Mouse (Mus musculus): Measurements from ENCODE around the gene Fam78a. TPM values are rescaled to one million over a fixed set of nuclear protein-coding genes. Genes with fewer than 3 reads are reported as not detected.

Fam78a gene
- polyA plus RNA-seq, 2 experiments: 8.9 to 9.8 TPM

- ATAC-seq (ENCODE audit: insufficient read depth) (no peak), DNase-seq (ENCODE audit: low read depth in 3 of 3, low spot score in 3 of 3) (no peak)
- Histone ChIP-seq H3K27ac (no peak overlapping the region), H3K4me2 (ENCODE audit: low read depth) (no peak overlapping the region), H3K27me3 (ENCODE audit: control insufficient read depth, insufficient read depth, low read length) (no peaks in the 10 kb centered on the region), H3K4me3 (ENCODE audit: insufficient read depth in 1 of 2, low read depth in 2 of 2, low read length in 2 of 2) (no peak overlapping the region), H3K36me3 (replicated peaks; ENCODE audit: control insufficient read depth, insufficient read depth, low read depth) (peaks cover 28% of the 10 kb centered on the region), H3K9ac (replicated peaks) (no peak overlapping the region), H3K9me3 (ENCODE audit: control insufficient read depth, low read length) (no peaks in the 10 kb centered on the region), H3K4me1 (replicated peaks; ENCODE audit: control insufficient read depth in 2 of 2, insufficient read depth in 2 of 2, low read length in 1 of 2) (peaks cover 35 to 38% of the 10 kb centered on the region in 2 experiments)
- 71% methylated on average over 5 of the region's 5 CpGs for WGBS (ENCODE audit: insufficient replicate concordance)
- TF ChIP-seq EP300 (IDR thresholded peaks at IDR 0.05; ENCODE audit: low read depth): no peak
- no peak; the same call in 1 of the 2 replicates for TF ChIP-seq CTCF (IDR thresholded peaks at IDR 0.05; ENCODE audit: low read depth)
Measured at GRCm38 (mm10) chr2:32065371-32065791, 19.3 kb downstream of the Fam78a start.

- Histone ChIP-seq H3K27ac (no peak overlapping the region), H3K9ac (replicated peaks) (no peak overlapping the region), H3K9me3 (ENCODE audit: control insufficient read depth, low read length) (no peaks in the 10 kb centered on the region), H3K4me2 (ENCODE audit: low read depth) (no peak overlapping the region), H3K4me3 (ENCODE audit: insufficient read depth in 1 of 2, low read depth in 2 of 2, low read length in 2 of 2) (no peak overlapping the region), H3K36me3 (replicated peaks; ENCODE audit: control insufficient read depth, insufficient read depth, low read depth) (peaks cover 28% of the 10 kb centered on the region), H3K27me3 (ENCODE audit: control insufficient read depth, insufficient read depth, low read length) (no peaks in the 10 kb centered on the region), H3K4me1 (replicated peaks; ENCODE audit: control insufficient read depth in 2 of 2, insufficient read depth in 2 of 2, low read length in 1 of 2) (peaks cover 36 to 42% of the 10 kb centered on the region in 2 experiments)
- WGBS (ENCODE audit: insufficient replicate concordance): 62% methylated on average over 13 of the region's 13 CpGs
- no peak; the same call in 1 of the 2 replicates for TF ChIP-seq CTCF (IDR thresholded peaks at IDR 0.05; ENCODE audit: low read depth)
- no peak for TF ChIP-seq EP300 (IDR thresholded peaks at IDR 0.05; ENCODE audit: low read depth)
- DNase-seq (ENCODE audit: low read depth in 3 of 3, low spot score in 3 of 3) (no peak), ATAC-seq (ENCODE audit: insufficient read depth) (no peak)
Measured at GRCm38 (mm10) chr2:32064913-32065312, 19.7 kb downstream of the Fam78a start.

- WGBS (ENCODE audit: insufficient replicate concordance): 43% methylated on average over 7 of the region's 7 CpGs
Measured at GRCm38 (mm10) chr2:32063451-32064151, 21.1 kb downstream of the Fam78a start.

GRCm38 (mm10) chr2:32062626-32063410, 21.8 kb downstream of the Fam78a start:
- ATAC-seq (ENCODE audit: insufficient read depth) (no peak), DNase-seq (ENCODE audit: low read depth in 3 of 3, low spot score in 3 of 3) (no peak)
- H3K4me3 ChIP-seq (ENCODE audit: insufficient read depth in 1 of 2, low read depth in 2 of 2, low read length in 2 of 2): no peak overlapping the region
- no peaks in the 10 kb centered on the region for H3K27me3 ChIP-seq (ENCODE audit: control insufficient read depth, insufficient read depth, low read length)
- peaks cover 36 to 43% of the 10 kb centered on the region in 2 experiments for H3K4me1 ChIP-seq (replicated peaks; ENCODE audit: control insufficient read depth in 2 of 2, insufficient read depth in 2 of 2, low read length in 1 of 2)
- TF ChIP-seq CTCF (IDR thresholded peaks at IDR 0.05; ENCODE audit: low read depth) (no peak), EP300 (IDR thresholded peaks at IDR 0.05; ENCODE audit: low read depth) (no peak)
- peak overlapping the region; percentile 54; the same call in 1 of the 2 replicates for H3K9ac ChIP-seq (replicated peaks)
- no peaks in the 10 kb centered on the region for H3K9me3 ChIP-seq (ENCODE audit: control insufficient read depth, low read length)
- peaks cover 10% of the 10 kb centered on the region for H3K36me3 ChIP-seq (replicated peaks; ENCODE audit: control insufficient read depth, insufficient read depth, low read depth)
- 62% methylated on average over 15 of the region's 15 CpGs for WGBS (ENCODE audit: insufficient replicate concordance)
- H3K4me2 ChIP-seq (ENCODE audit: low read depth): peak overlapping the region; percentile 58
- H3K27ac ChIP-seq: peak overlapping the region; percentile 61

More at GRCm38 (mm10) chr2:32063451-32064151, 21.1 kb downstream of the Fam78a start:
- Histone ChIP-seq H3K36me3 (replicated peaks; ENCODE audit: control insufficient read depth, insufficient read depth, low read depth) (peaks cover 18% of the 10 kb centered on the region), H3K4me2 (ENCODE audit: low read depth) (no peak overlapping the region), H3K4me1 (replicated peaks; ENCODE audit: control insufficient read depth in 2 of 2, insufficient read depth in 2 of 2, low read length in 1 of 2) (peaks cover 36 to 43% of the 10 kb centered on the region in 2 experiments), H3K9me3 (ENCODE audit: control insufficient read depth, low read length) (no peaks in the 10 kb centered on the region), H3K9ac (replicated peaks) (no peak overlapping the region), H3K27ac (peak overlapping the region; percentile 61), H3K4me3 (ENCODE audit: insufficient read depth in 1 of 2, low read depth in 2 of 2, low read length in 2 of 2) (no peak overlapping the region), H3K27me3 (ENCODE audit: control insufficient read depth, insufficient read depth, low read length) (no peaks in the 10 kb centered on the region)
- DNase-seq (ENCODE audit: low read depth in 3 of 3, low spot score in 3 of 3): no peak
- TF ChIP-seq CTCF (IDR thresholded peaks at IDR 0.05; ENCODE audit: low read depth) (no peak), EP300 (IDR thresholded peaks at IDR 0.05; ENCODE audit: low read depth) (no peak)
- no peak for ATAC-seq (ENCODE audit: insufficient read depth)

Measured in liver, embryonic 14.5 days (tissue).